Mouse (Mus musculus) fat pad, adult 2 months (tissue): ENCODE measurements at regions not wholly inside any gene's neighbourhood (a gene's known extent, or its start where the extent isn't known, plus 50 kb on each side); places are given as distances from the start of the nearest gene placed in this dataset.
"Not testable (repeated sequence)": the region's sequence is repeated elsewhere in the genome, so short reads cannot be mapped to it uniquely, and the experiment has no call there.

Source experiments
- DNase-seq: peaks from one replicate; pipeline ENCODE4 v3.0.0-alpha.2; 2011; ENCODE audit warnings: low read depth, low spot score; ENCODE audit errors: extremely low read depth

- DNase-seq = no peak
Measured at GRCm38 (mm10) chr10:84285832-84286506, 154.4 kb downstream of the Nuak1 start.

GRCm38 (mm10) chr10:84294422-84294821 lies 146.0 kb downstream of the Nuak1 start:
- no peak for DNase-seq

- no peak for DNase-seq
Measured at GRCm38 (mm10) chr10:84296168-84296567, 144.2 kb downstream of the Nuak1 start.

GRCm38 (mm10) chr10:84301561-84301960 lies 138.8 kb downstream of the Nuak1 start:
- DNase-seq = no peak

- no peak for DNase-seq
Measured at GRCm38 (mm10) chr10:84302821-84303520, 137.4 kb downstream of the Nuak1 start.

GRCm38 (mm10) chr10:84308746-84309145 lies 131.7 kb downstream of the Nuak1 start:
- DNase-seq = not testable (repeated sequence)

- DNase-seq = no peak
Measured at GRCm38 (mm10) chr10:84310653-84311052, 129.7 kb downstream of the Nuak1 start.

GRCm38 (mm10) chr10:84312656-84313055 lies 127.7 kb downstream of the Nuak1 start:
- DNase-seq = no peak

- DNase-seq = no peak
Measured at GRCm38 (mm10) chr10:84316857-84317256, 123.5 kb downstream of the Nuak1 start.

GRCm38 (mm10) chr10:84317960-84318359 lies 122.4 kb downstream of the Nuak1 start:
- no peak for DNase-seq
